Mouse (Mus musculus) forebrain, postnatal 0 days (tissue): ENCODE measurements around the gene Lag3. TPM values are rescaled to one million over a fixed set of nuclear protein-coding genes. Genes with fewer than 3 reads are reported as not detected.

Source experiments
- ATAC-seq: fragments of 200-750 bp; cut with Nextera tagmentation; 2 replicates; pipeline ENCODE4 v1.8.0; 2017; ENCODE audit warnings: mild to moderate bottlenecking, moderate library complexity
- DNase-seq: peaks from one replicate; pipeline ENCODE4 v3.0.0-alpha.2; 2015
- H3K27ac ChIP-seq: fragments of 300-500 bp; sonication (generic); 2 replicates; pipeline ENCODE4 v1.5.1; 2014; ENCODE audit warnings: low read depth, mild to moderate bottlenecking, antibody characterized with exemption, low read length, moderate library complexity, mixed read lengths
- H3K27me3 ChIP-seq: fragments of 300-500 bp; sonication (generic); 2 replicates; pipeline ENCODE4 v1.6.1; 2014; ENCODE audit warnings: mild to moderate bottlenecking, low read length, mixed read lengths; ENCODE audit not compliant: insufficient read depth
- H3K36me3 ChIP-seq: fragments of 300-500 bp; sonication (generic); 2 replicates; pipeline ENCODE4 v1.6.1; 2014; ENCODE audit warnings: mild to moderate bottlenecking, moderate library complexity; ENCODE audit not compliant: insufficient read depth
- H3K4me1 ChIP-seq: fragments of 300-500 bp; sonication (generic); 2 replicates; pipeline ENCODE4 v1.6.1; 2014; ENCODE audit warnings: antibody characterized with exemption; ENCODE audit not compliant: insufficient read depth
- H3K4me2 ChIP-seq: fragments of 300-500 bp; sonication (generic); 2 replicates; pipeline ENCODE4 v1.6.1; 2014; ENCODE audit warnings: low read depth, mild to moderate bottlenecking, moderate library complexity
- H3K4me3 ChIP-seq: fragments of 300-500 bp; sonication (generic); 2 replicates; pipeline ENCODE4 v1.5.1; 2014; ENCODE audit warnings: low read depth, low read length, mixed read lengths
- H3K9ac ChIP-seq: fragments of 300-500 bp; sonication (generic); 2 replicates; pipeline ENCODE4 v1.6.1; 2014; ENCODE audit warnings: mild to moderate bottlenecking
- H3K9me3 ChIP-seq: fragments of 300-500 bp; sonication (generic); 2 replicates; pipeline ENCODE4 v1.6.1; 2016; ENCODE audit warnings: low read length
- CTCF ChIP-seq: sonication (generic); IDR thresholded peaks from 2 replicates; pipeline ENCODE4 v1.5.1; 2016; ENCODE audit warnings: antibody characterized with exemption, control low read depth, low read depth
- whole genome bisulfite sequencing: fragments of 180-500 bp; shearing (Covaris S2); extraction: QIAGEN DNeasy Blood & Tissue Kit; methylation state at CpG from one replicate; pipeline ENCODE4 v1.1.7; 2014; 5-methylcytosine and 5-hydroxymethylcytosine counted together
- polyA plus RNA-seq: library from polyadenylated mRNA; unstranded; fragments of >200 nt; fragmentation: Nextera tagmentation; extraction: Ambion mirVana; gene quantifications from 2 replicates; pipeline ENCODE4 v1.2.1, GENCODE M21; 2015
- total RNA-seq: library from RNA; depleted of rRNA; stranded (reverse); fragments of >200 nt; gene quantifications from 2 replicates; pipeline ENCODE4 v1.2.3, GENCODE M21; 2014; rRNA removed

Gene Lag3
- 1.9 and 2.4 TPM in 2 replicates for total RNA-seq
- polyA plus RNA-seq = 2.6 and 3.9 TPM in 2 replicates

GRCm38 (mm10) chr6:124911533-124912218 lies at the start of gene Lag3:
TSS of gene Lag3 (minus strand) at chr6:124911705.
- TF ChIP-seq CTCF = no peak
- no peak within 1 kb of the TSS for H3K4me3 ChIP-seq
- H3K27me3 ChIP-seq = no peaks in the 10 kb centered on the region
- WGBS = 20% methylated on average over 12 of the region's 13 CpGs
- no peak within 1 kb of the TSS for H3K27ac ChIP-seq
- H3K36me3 ChIP-seq = peaks cover 23% of the 10 kb centered on the region
- H3K9me3 ChIP-seq = no peaks in the 10 kb centered on the region
- H3K4me1 ChIP-seq = no peaks in the 10 kb centered on the region
- no peak for DNase-seq
- no peak within 1 kb of the TSS for H3K4me2 ChIP-seq
- no peak for ATAC-seq
- no peak within 1 kb of the TSS for H3K9ac ChIP-seq

GRCm38 (mm10) chr6:124961021-124961420 lies 49.5 kb upstream of the Lag3 start:
- ATAC-seq = no peak
- DNase-seq = no peak
- no peaks in the 10 kb centered on the region for H3K9me3 ChIP-seq
- 97% methylated on average over 12 of the region's 12 CpGs for WGBS
- H3K4me1 ChIP-seq = peaks cover 9% of the 10 kb centered on the region
- no peak overlapping the region for H3K4me3 ChIP-seq
- H3K9ac ChIP-seq = no peak overlapping the region
- H3K36me3 ChIP-seq = peaks cover 36% of the 10 kb centered on the region
- no peak overlapping the region for H3K27ac ChIP-seq
- no peak for TF ChIP-seq CTCF
- no peak overlapping the region for H3K4me2 ChIP-seq
- no peaks in the 10 kb centered on the region for H3K27me3 ChIP-seq

DNA sequence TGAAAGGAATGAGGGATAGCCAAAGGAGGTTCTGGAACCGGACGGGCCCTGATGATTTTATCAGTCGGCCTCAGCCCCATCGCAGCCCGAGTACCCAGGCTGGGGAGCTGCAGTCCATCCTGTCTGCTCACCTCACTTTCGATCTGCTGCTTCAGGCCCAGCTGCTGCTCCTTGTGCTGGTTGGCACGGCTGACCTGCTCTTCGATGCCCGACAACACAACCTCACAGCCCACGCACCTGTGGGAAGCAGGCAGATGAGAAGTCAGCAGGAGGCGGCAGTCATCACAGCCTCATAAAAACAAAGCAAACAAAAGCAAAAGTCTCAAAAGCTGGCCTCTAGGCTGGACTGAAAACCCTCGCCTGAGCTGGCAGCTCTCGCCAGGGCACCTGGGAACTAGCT lies 48.5 kb upstream of the Lag3 start:
- Histone ChIP-seq H3K36me3 (peaks cover 36% of the 10 kb centered on the region), H3K27ac (no peak overlapping the region), H3K9me3 (no peaks in the 10 kb centered on the region), H3K4me1 (peaks cover 7% of the 10 kb centered on the region), H3K4me3 (no peak overlapping the region), H3K9ac (no peak overlapping the region), H3K27me3 (no peaks in the 10 kb centered on the region), H3K4me2 (no peak overlapping the region)
- 87% methylated on average over 13 of the region's 13 CpGs for WGBS
- ATAC-seq (no peak), DNase-seq (no peak)
- no peak for TF ChIP-seq CTCF

- Histone ChIP-seq H3K27ac (no peak overlapping the region), H3K27me3 (no peaks in the 10 kb centered on the region), H3K4me3 (no peak overlapping the region), H3K4me2 (no peak overlapping the region), H3K9ac (no peak overlapping the region), H3K9me3 (no peaks in the 10 kb centered on the region), H3K36me3 (peaks cover 36% of the 10 kb centered on the region), H3K4me1 (no peaks in the 10 kb centered on the region)
- 81% methylated on average over 3 of the region's 3 CpGs for WGBS
- no peak for TF ChIP-seq CTCF
- ATAC-seq (no peak), DNase-seq (no peak)
Observed at GRCm38 (mm10) chr6:124958127-124958526, 46.6 kb upstream of the Lag3 start.

DNA sequence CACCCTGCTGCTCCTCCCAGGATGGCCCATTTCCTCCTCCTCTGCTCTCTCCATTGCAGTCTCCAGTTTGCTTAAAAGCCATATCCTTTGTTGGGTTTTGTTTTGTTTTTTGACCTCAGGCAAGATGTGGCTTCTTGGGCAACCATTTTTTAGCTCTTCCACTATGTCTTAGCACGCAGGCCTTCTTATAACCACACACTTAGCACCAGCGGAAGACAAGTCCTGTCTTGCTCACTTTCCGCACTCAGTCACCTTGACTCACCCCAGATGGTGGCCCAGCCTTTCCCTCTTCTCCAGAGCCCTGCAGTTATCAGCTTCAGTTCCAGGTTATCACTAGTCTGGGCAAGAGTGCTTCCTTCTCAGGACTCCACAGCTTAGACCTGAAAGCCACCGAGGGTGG lies 43.7 kb upstream of the Lag3 start:
- Histone ChIP-seq H3K27me3 (no peaks in the 10 kb centered on the region), H3K4me1 (no peaks in the 10 kb centered on the region), H3K4me3 (no peak overlapping the region), H3K9ac (no peak overlapping the region), H3K9me3 (no peaks in the 10 kb centered on the region), H3K4me2 (no peak overlapping the region), H3K27ac (no peak overlapping the region), H3K36me3 (peaks cover 13% of the 10 kb centered on the region)
- TF ChIP-seq CTCF = no peak
- WGBS = 92% methylated on average over 4 of the region's 4 CpGs
- DNase-seq (no peak), ATAC-seq (no peak)

GRCm38 (mm10) chr6:124953991-124954715 lies 42.6 kb upstream of the Lag3 start:
- H3K9ac ChIP-seq = no peak overlapping the region
- no peak overlapping the region for H3K27ac ChIP-seq
- H3K4me2 ChIP-seq = no peak overlapping the region
- no peaks in the 10 kb centered on the region for H3K27me3 ChIP-seq
- no peaks in the 10 kb centered on the region for H3K9me3 ChIP-seq
- H3K36me3 ChIP-seq = peaks cover 4% of the 10 kb centered on the region
- WGBS = 79% methylated on average over 2 of the region's 2 CpGs
- no peak for ATAC-seq
- TF ChIP-seq CTCF = no peak
- no peaks in the 10 kb centered on the region for H3K4me1 ChIP-seq
- no peak for DNase-seq
- no peak overlapping the region for H3K4me3 ChIP-seq

- H3K27me3 ChIP-seq = no peaks in the 10 kb centered on the region
- no peaks in the 10 kb centered on the region for H3K4me1 ChIP-seq
- no peak overlapping the region for H3K27ac ChIP-seq
- no peak for TF ChIP-seq CTCF
- WGBS = 87% methylated on average over 3 of the region's 3 CpGs
- ATAC-seq (no peak), DNase-seq (no peak)
- 0 out of 2 replicates have a peak, but pooled peaks cover 5% of the 10 kb centered on the region for H3K36me3 ChIP-seq
- no peak overlapping the region for H3K4me2 ChIP-seq
- H3K9ac ChIP-seq = no peak overlapping the region
- no peaks in the 10 kb centered on the region for H3K9me3 ChIP-seq
- H3K4me3 ChIP-seq = no peak overlapping the region
Observed at GRCm38 (mm10) chr6:124943526-124943925, 32.0 kb upstream of the Lag3 start.
